Mouse (Mus musculus): ENCODE data around the gene Cd52. TPM values are rescaled to one million over a fixed set of nuclear protein-coding genes. Genes with fewer than 3 reads are reported as not detected.
"Not testable (repeated sequence)": the region's sequence is repeated elsewhere in the genome, so short reads cannot be mapped to it uniquely, and the experiment has no call there.

Gene Cd52
- polyA plus RNA-seq (2014; fragmentation: Nextera tagmentation; extraction: Ambion mirVana) = 2.5 and 2.6 TPM in 2 replicates

DNA sequence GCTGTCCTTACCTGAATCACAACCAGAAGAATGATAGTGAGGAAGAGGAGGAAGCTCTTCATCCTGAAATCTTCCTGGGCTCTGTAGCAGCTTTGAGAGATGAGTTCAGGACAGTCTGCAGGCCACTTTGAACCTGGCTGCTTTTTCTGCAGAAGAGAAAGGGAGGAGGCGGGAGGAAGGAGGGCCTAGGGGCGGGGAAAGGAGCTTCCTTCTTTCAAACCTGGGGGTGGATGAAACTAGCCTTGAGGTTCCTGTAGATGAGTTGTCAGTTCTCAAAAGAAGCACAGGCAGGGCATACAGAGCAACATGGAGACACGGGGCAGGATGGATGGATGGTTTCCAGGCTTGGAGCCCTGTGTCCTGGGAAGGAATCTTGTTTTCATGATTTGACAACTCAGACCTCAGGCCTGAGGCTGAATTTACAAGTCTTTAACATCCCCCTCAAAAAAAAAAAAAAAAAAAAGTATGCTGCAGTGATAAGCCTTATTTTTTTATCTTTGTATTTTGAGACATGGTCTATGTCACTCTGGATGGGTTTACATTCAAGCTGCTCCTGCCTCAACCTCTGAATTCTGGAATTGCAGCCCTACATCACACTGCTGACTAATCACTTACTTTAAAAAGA, at the start of gene Cd52:
Gene Cd52, minus strand, starts transcription at position 160 of the 625 bp plus-strand sequence.
- H3K27me3 ChIP-seq (ENCODE audit: control insufficient read depth, insufficient read depth, low read length) = no peaks in the 10 kb centered on the region
- no peak within 1 kb of the TSS for H3K4me2 ChIP-seq (ENCODE audit: low read depth, low read length, severe bottlenecking)
- 60% methylated on average over 3 of the region's 3 CpGs for WGBS
- ATAC-seq (replicated peaks; ENCODE audit: low FRiP score) (no peak), DNase-seq (ENCODE audit: low spot score) (no peak)
- H3K4me3 ChIP-seq (ENCODE audit: low read depth, low read length) = no peak within 1 kb of the TSS
- no peaks in the 10 kb centered on the region for H3K36me3 ChIP-seq (ENCODE audit: control insufficient read depth, insufficient read depth, low read length)
- H3K9ac ChIP-seq (ENCODE audit: low read length) = no peak within 1 kb of the TSS
- H3K4me1 ChIP-seq (replicated peaks; ENCODE audit: control insufficient read depth, insufficient read depth, low read length) = no peaks in the 10 kb centered on the region
- H3K27ac ChIP-seq (ENCODE audit: low read depth, low read length) = no peak within 1 kb of the TSS
- H3K9me3 ChIP-seq (ENCODE audit: control insufficient read depth, low read length) = no peaks in the 10 kb centered on the region

DNA sequence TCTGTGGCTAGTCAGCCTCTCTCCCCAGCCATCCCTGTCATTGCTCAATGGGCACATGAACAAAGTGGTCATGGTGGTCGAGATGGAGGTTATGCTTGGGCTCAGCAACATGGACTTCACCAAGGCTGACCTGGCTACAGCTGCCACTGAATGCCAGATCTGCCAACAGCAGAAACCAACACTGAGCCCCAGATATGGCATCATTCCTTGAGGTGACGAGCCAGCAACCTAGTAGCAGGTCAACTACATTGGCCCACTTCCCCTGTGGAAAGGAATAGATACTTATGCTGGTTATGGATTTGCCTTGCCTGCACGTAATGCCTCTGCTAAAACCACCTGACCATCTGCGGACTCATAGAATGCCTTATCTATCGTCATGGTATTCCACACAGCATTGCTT, 49.4 kb upstream of the Cd52 start:
- DNase-seq (ENCODE audit: low spot score); H3K9me3 ChIP-seq (ENCODE audit: control insufficient read depth, low read length); H3K4me3 ChIP-seq (ENCODE audit: low read depth, low read length); H3K27me3 ChIP-seq (ENCODE audit: control insufficient read depth, insufficient read depth, low read length); ATAC-seq (replicated peaks; ENCODE audit: low FRiP score); H3K4me2 ChIP-seq (ENCODE audit: low read depth, low read length, severe bottlenecking); H3K4me1 ChIP-seq (replicated peaks; ENCODE audit: control insufficient read depth, insufficient read depth, low read length); H3K27ac ChIP-seq (ENCODE audit: low read depth, low read length); H3K9ac ChIP-seq (ENCODE audit: low read length); H3K36me3 ChIP-seq (ENCODE audit: control insufficient read depth, insufficient read depth, low read length): not testable (repeated sequence)
- 95% methylated on average over 5 of the region's 5 CpGs for WGBS

DNA sequence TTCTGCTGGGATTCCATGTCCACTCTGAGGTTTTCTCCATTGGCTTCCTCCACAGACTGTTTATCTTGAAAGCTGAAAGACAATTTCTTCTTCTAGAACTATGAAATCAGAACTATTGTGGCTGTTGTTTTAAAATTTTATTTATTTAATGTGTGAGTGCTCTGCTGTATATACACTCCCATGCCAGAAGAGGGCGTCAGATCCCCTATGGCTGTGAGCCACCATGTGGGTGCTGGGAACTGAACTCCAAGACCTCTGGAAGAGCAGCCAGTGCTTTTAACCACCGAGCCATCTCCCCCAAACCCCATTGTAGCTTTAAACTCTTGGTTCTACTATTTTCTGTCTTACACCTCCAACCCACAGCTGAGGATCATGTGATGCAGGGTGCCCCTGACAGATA, 44.0 kb upstream of the Cd52 start:
- 79% methylated on average over 2 of the region's 2 CpGs for WGBS
- no peak for DNase-seq (ENCODE audit: low spot score)
- no peak for ATAC-seq (replicated peaks; ENCODE audit: low FRiP score)
- Histone ChIP-seq H3K4me1 (replicated peaks; ENCODE audit: control insufficient read depth, insufficient read depth, low read length) (no peaks in the 10 kb centered on the region), H3K27me3 (ENCODE audit: control insufficient read depth, insufficient read depth, low read length) (no peaks in the 10 kb centered on the region), H3K4me3 (ENCODE audit: low read depth, low read length) (no peak overlapping the region), H3K27ac (ENCODE audit: low read depth, low read length) (no peak overlapping the region), H3K9me3 (ENCODE audit: control insufficient read depth, low read length) (no peaks in the 10 kb centered on the region), H3K4me2 (ENCODE audit: low read depth, low read length, severe bottlenecking) (no peak overlapping the region), H3K36me3 (ENCODE audit: control insufficient read depth, insufficient read depth, low read length) (no peaks in the 10 kb centered on the region; the same call in 1 of the 2 replicates), H3K9ac (ENCODE audit: low read length) (no peak overlapping the region)

DNA sequence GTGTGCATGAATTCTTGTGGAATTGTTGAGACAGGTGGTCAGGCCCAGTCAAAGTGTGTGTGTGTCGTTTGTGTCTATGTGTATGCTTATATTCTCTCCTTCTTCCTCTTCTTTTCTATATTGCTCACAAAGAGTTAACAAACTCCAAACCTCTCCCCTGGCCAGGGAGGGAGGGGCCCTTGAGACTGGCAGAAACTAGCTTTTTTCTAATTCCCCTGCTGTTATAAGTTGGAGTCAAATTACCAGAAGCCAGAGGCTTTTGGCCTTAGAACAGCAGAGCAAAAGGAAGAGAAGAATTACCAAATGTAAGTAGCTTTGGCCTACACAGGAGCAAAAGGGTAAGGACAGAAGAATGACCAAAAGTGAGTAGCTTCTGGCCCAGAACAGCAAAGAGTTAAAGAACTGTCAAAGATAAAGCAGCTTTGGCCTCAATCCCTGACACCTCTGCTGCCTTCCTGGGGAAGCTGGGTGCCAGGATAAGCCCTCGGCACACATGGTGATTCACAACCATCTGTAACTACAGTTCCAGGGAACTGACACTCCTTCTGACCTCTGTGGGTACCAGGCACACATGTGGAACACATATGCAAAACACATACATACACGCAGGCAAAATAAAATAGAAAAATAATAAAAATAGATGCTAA, 41.5 kb upstream of the Cd52 start:
- no peaks in the 10 kb centered on the region for H3K36me3 ChIP-seq (ENCODE audit: control insufficient read depth, insufficient read depth, low read length)
- 67% methylated on average over 3 of the region's 3 CpGs for WGBS
- H3K9me3 ChIP-seq (ENCODE audit: control insufficient read depth, low read length) = no peaks in the 10 kb centered on the region
- no peaks in the 10 kb centered on the region for H3K4me1 ChIP-seq (replicated peaks; ENCODE audit: control insufficient read depth, insufficient read depth, low read length)
- no peak overlapping the region for H3K9ac ChIP-seq (ENCODE audit: low read length)
- no peak for ATAC-seq (replicated peaks; ENCODE audit: low FRiP score)
- H3K27me3 ChIP-seq (ENCODE audit: control insufficient read depth, insufficient read depth, low read length) = no peaks in the 10 kb centered on the region
- no peak overlapping the region for H3K27ac ChIP-seq (ENCODE audit: low read depth, low read length)
- no peak overlapping the region for H3K4me3 ChIP-seq (ENCODE audit: low read depth, low read length)
- no peak for DNase-seq (ENCODE audit: low spot score)
- H3K4me2 ChIP-seq (ENCODE audit: low read depth, low read length, severe bottlenecking) = no peak overlapping the region

DNA sequence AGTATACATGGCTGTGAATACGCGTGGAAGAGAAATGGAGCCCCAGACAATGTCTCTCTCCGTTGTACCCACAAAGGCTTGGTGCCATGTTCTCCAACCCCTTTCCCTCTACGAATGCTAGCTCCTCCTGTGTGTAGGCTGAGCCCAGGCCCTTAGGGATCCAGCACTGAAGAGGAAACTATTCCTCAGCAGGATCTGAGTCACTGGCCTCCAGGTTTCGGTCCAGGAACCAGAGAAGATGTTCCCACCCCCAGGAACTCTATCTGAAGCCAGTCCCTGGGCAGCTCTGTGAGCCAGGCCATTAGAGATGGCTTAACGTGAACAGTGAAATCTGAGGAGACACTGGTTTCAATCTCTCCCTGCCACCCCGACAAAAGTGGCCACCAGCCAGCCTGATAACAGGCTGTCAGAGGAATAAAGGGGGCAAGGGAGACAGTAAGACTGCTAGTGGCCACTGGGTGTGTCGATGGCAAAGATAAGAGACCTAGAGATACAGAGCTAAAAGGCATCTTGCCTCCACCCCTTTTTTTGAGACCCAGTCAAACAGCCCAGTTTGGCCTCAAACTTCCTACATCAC, 37.7 kb upstream of the Cd52 start:
- Histone ChIP-seq H3K9ac (ENCODE audit: low read length) (no peak overlapping the region), H3K27ac (ENCODE audit: low read depth, low read length) (no peak overlapping the region), H3K4me1 (replicated peaks; ENCODE audit: control insufficient read depth, insufficient read depth, low read length) (peaks cover 10% of the 10 kb centered on the region; the same call in 1 of the 2 replicates), H3K36me3 (ENCODE audit: control insufficient read depth, insufficient read depth, low read length) (no peaks in the 10 kb centered on the region), H3K9me3 (ENCODE audit: control insufficient read depth, low read length) (no peaks in the 10 kb centered on the region), H3K4me2 (ENCODE audit: low read depth, low read length, severe bottlenecking) (no peak overlapping the region), H3K27me3 (ENCODE audit: control insufficient read depth, insufficient read depth, low read length) (no peaks in the 10 kb centered on the region), H3K4me3 (ENCODE audit: low read depth, low read length) (no peak overlapping the region)
- DNase-seq (ENCODE audit: low spot score) = no peak
- no peak for ATAC-seq (replicated peaks; ENCODE audit: low FRiP score)
- 85% methylated on average over 8 of the region's 8 CpGs for whole genome bisulfite sequencing

DNA sequence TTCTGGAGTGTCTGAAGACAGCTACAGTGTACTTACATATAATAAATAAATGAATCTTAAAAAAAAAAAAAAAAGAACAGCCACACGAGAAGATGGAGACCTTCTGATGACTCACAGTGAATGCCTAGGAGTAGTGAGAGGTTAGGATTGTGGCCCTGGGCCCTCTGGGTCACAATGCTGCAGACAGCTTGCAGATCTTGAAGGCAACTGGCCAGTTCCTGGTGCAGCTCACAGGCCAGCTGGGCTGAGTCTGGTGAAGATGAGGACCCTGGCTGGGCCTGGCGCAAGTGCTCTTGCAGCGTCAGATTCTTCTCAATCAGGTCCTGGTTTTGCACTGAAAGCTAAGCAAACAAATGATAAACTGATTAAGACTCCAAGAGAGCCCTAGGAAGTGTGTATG, 37.2 kb upstream of the Cd52 start:
- Histone ChIP-seq H3K27ac (ENCODE audit: low read depth, low read length) (no peak overlapping the region), H3K4me2 (ENCODE audit: low read depth, low read length, severe bottlenecking) (no peak overlapping the region), H3K27me3 (ENCODE audit: control insufficient read depth, insufficient read depth, low read length) (no peaks in the 10 kb centered on the region), H3K36me3 (ENCODE audit: control insufficient read depth, insufficient read depth, low read length) (no peaks in the 10 kb centered on the region), H3K4me1 (replicated peaks; ENCODE audit: control insufficient read depth, insufficient read depth, low read length) (peaks cover 12% of the 10 kb centered on the region; the same call in 1 of the 2 replicates), H3K9me3 (ENCODE audit: control insufficient read depth, low read length) (no peaks in the 10 kb centered on the region), H3K9ac (ENCODE audit: low read length) (no peak overlapping the region), H3K4me3 (ENCODE audit: low read depth, low read length) (no peak overlapping the region)
- DNase-seq (ENCODE audit: low spot score) (no peak), ATAC-seq (replicated peaks; ENCODE audit: low FRiP score) (no peak)
- WGBS = 92% methylated on average over 3 of the region's 3 CpGs

DNA sequence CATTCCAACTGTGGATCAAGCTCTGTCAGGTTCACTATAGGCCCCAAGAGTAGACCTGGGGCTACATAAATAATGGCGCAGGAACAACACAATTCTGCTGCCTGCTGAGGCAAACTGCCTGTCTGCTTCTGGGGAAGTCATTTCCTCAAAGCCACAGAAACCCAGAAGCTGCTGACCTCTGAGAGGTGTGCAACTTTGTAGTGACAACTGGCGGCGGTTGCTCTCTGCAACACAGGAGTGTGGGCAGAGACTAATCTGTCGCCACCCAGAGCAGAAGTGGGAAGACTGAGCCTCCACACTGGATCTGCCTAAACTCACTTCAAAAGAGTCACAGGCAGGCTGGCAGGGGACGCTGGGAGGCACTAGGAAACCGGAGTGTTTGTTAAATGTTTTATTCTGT, 34.6 kb upstream of the Cd52 start:
- Histone ChIP-seq H3K27ac (ENCODE audit: low read depth, low read length) (no peak overlapping the region), H3K9ac (ENCODE audit: low read length) (no peak overlapping the region; the same call in 1 of the 2 replicates), H3K4me3 (ENCODE audit: low read depth, low read length) (no peak overlapping the region), H3K4me2 (ENCODE audit: low read depth, low read length, severe bottlenecking) (peak overlapping the region; percentile 80; the same call in 1 of the 2 replicates), H3K4me1 (replicated peaks; ENCODE audit: control insufficient read depth, insufficient read depth, low read length) (peaks cover 12% of the 10 kb centered on the region; the same call in 1 of the 2 replicates), H3K36me3 (ENCODE audit: control insufficient read depth, insufficient read depth, low read length) (no peaks in the 10 kb centered on the region), H3K9me3 (ENCODE audit: control insufficient read depth, low read length) (no peaks in the 10 kb centered on the region), H3K27me3 (ENCODE audit: control insufficient read depth, insufficient read depth, low read length) (no peaks in the 10 kb centered on the region)
- DNase-seq (ENCODE audit: low spot score) (no peak), ATAC-seq (replicated peaks; ENCODE audit: low FRiP score) (no peak)
- WGBS = 59% methylated on average over 6 of the region's 6 CpGs

DNA sequence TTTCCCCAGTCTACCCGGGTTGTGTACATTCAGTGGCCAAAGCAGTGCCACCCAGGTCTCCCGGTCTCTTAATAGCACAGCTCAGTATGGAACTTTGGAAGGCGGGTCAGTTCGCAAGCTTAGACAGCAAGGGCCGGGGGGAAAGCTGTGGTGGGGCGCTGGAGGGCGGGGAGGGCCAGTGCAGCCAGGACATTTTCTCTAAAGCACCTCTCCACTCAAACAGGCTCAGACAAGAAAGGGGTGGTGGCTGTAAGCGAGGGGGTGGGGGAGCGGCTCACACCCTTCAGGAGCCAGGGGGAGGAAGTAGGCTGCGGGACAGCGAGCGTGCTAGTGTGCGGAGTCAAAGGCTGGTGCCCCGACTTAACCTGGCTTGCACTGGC, 34.1 kb upstream of the Cd52 start:
- WGBS = 5% methylated on average over 14 of the region's 14 CpGs
- peaks cover 12% of the 10 kb centered on the region; the same call in 1 of the 2 replicates for H3K4me1 ChIP-seq (replicated peaks; ENCODE audit: control insufficient read depth, insufficient read depth, low read length)

More for the DNA sequence above, 34.1 kb upstream of the Cd52 start:
- Histone ChIP-seq H3K27ac (ENCODE audit: low read depth, low read length) (peak overlapping the region; percentile 57), H3K36me3 (ENCODE audit: control insufficient read depth, insufficient read depth, low read length) (no peaks in the 10 kb centered on the region), H3K27me3 (ENCODE audit: control insufficient read depth, insufficient read depth, low read length) (no peaks in the 10 kb centered on the region), H3K9me3 (ENCODE audit: control insufficient read depth, low read length) (no peaks in the 10 kb centered on the region), H3K4me2 (ENCODE audit: low read depth, low read length, severe bottlenecking) (peak overlapping the region; percentile 80), H3K4me3 (ENCODE audit: low read depth, low read length) (peak overlapping the region; percentile 74), H3K9ac (ENCODE audit: low read length) (peak overlapping the region; percentile 89)
- ATAC-seq (replicated peaks; ENCODE audit: low FRiP score) (peak; percentile 39), DNase-seq (ENCODE audit: low spot score) (no peak)
